Mouse (Mus musculus) left cerebral cortex, adult 9 months (tissue): ENCODE measurements around the gene Polg2.
"Not testable (repeated sequence)": the region's sequence is repeated elsewhere in the genome, so short reads cannot be mapped to it uniquely, and the experiment has no call there.

Source experiments
- DNase-seq, 2 experiments: peaks; one replicate each; pipeline ENCODE4 v3.0.0; 2022; ENCODE audit warnings: low spot score in 2 of 2

The Polg2 gene

GRCm38 (mm10) chr11:106788775-106789459, 9.6 kb upstream of the Polg2 start, which contains the start of the genes Ddx5 and Cep95:
TSS of gene Ddx5 (minus strand) at chr11:106789185.
TSS of gene Cep95 (plus strand) at chr11:106789252.
- peak; percentile 96 to 99 for DNase-seq

- DNase-seq, result peak; percentile 87 to 97
Measured at GRCm38 (mm10) chr11:106788026-106788774, 8.9 kb upstream of the Polg2 start.

- peak; percentile 66 to 91 for DNase-seq
Measured at GRCm38 (mm10) chr11:106787131-106788025, 8.0 kb upstream of the Polg2 start.

- no peak for DNase-seq
Measured at GRCm38 (mm10) chr11:106785043-106785442, 5.7 kb upstream of the Polg2 start.

GRCm38 (mm10) chr11:106784476-106784875, 5.1 kb upstream of the Polg2 start:
- DNase-seq, result no peak

GRCm38 (mm10) chr11:106782841-106783764, 3.8 kb upstream of the Polg2 start:
- DNase-seq, result no peak

- not testable (repeated sequence) for DNase-seq
Measured at GRCm38 (mm10) chr11:106782271-106782670, 2.9 kb upstream of the Polg2 start.

- DNase-seq, result no peak
Measured at GRCm38 (mm10) chr11:106780590-106781220, 1.4 kb upstream of the Polg2 start.

- no peak for DNase-seq
Measured at GRCm38 (mm10) chr11:106780089-106780425, 720 bp upstream of the Polg2 start.

- DNase-seq, result no peak
Measured at GRCm38 (mm10) chr11:106778589-106779387, 549 bp downstream of the Polg2 start.

GRCm38 (mm10) chr11:106778132-106778531, 1.2 kb downstream of the Polg2 start:
- no peak for DNase-seq

GRCm38 (mm10) chr11:106777395-106777794, 1.9 kb downstream of the Polg2 start:
- no peak for DNase-seq

- no peak for DNase-seq
Measured at GRCm38 (mm10) chr11:106776960-106777359, 2.4 kb downstream of the Polg2 start.

GRCm38 (mm10) chr11:106773061-106773460, 6.3 kb downstream of the Polg2 start:
- no peak for DNase-seq

GRCm38 (mm10) chr11:106770195-106770974, 9.0 kb downstream of the Polg2 start:
- no peak for DNase-seq

GRCm38 (mm10) chr11:106767516-106767915, 11.8 kb downstream of the Polg2 start:
- no peak for DNase-seq

- no peak for DNase-seq
Measured at GRCm38 (mm10) chr11:106766611-106767162, 12.7 kb downstream of the Polg2 start.

GRCm38 (mm10) chr11:106762800-106763185, 16.5 kb downstream of the Polg2 start:
- no peak for DNase-seq
